Mouse (Mus musculus): ENCODE measurements around the gene Gm2663.
"Not testable (repeated sequence)": the region's sequence is repeated elsewhere in the genome, so short reads cannot be mapped to it uniquely, and the experiment has no call there.

GRCm38 (mm10) chr6:40964454-40964853 is 34.8 kb downstream of the Gm2663 start, which contains the start of gene 1810009J06Rik:
- TF ChIP-seq POLR2A, CTCF (IDR thresholded peaks at IDR 0.05; ENCODE audit: insufficient read depth, low read depth, low read length): not testable (repeated sequence)
